Mouse (Mus musculus): ENCODE results near the gene Lyzl6.

The Lyzl6 gene

GRCm38 (mm10) chr11:103645731-103646130 is 7.0 kb upstream of the Lyzl6 start:
- DNase-seq (ENCODE audit: low spot score in 2 of 2) = no peak

- DNase-seq (ENCODE audit: low spot score in 2 of 2) = no peak
Measured at GRCm38 (mm10) chr11:103643211-103643610, 4.5 kb upstream of the Lyzl6 start.

- peak in 1 of 2 experiments; percentile 76 for DNase-seq (ENCODE audit: low spot score in 2 of 2)
Measured at GRCm38 (mm10) chr11:103639407-103639946, 787 bp upstream of the Lyzl6 start.

- DNase-seq (ENCODE audit: low spot score in 2 of 2) = no peak
Measured at GRCm38 (mm10) chr11:103636261-103636660, 2.4 kb downstream of the Lyzl6 start.

GRCm38 (mm10) chr11:103635481-103635880 is 3.2 kb downstream of the Lyzl6 start:
- DNase-seq (ENCODE audit: low spot score in 2 of 2) = no peak

GRCm38 (mm10) chr11:103634806-103635205 is 3.9 kb downstream of the Lyzl6 start:
- no peak for DNase-seq (ENCODE audit: low spot score in 2 of 2)

- DNase-seq (ENCODE audit: low spot score in 2 of 2) = no peak
Measured at GRCm38 (mm10) chr11:103627453-103627852, 11.2 kb downstream of the Lyzl6 start.

- DNase-seq (ENCODE audit: low spot score in 2 of 2) = no peak
Measured at GRCm38 (mm10) chr11:103621040-103621439, 17.6 kb downstream of the Lyzl6 start, which contains the start of gene Gm884. Gene Gm884, minus strand, starts transcription at chr11:103621140.

- DNase-seq (ENCODE audit: low spot score in 2 of 2) = no peak
Measured at GRCm38 (mm10) chr11:103610772-103611171, 27.9 kb downstream of the Lyzl6 start.

GRCm38 (mm10) chr11:103606611-103607010 is 32.1 kb downstream of the Lyzl6 start:
- DNase-seq (ENCODE audit: low spot score in 2 of 2) = no peak

All from right cerebral cortex, adult 2 months (tissue).